Mouse (Mus musculus) G1E (cell line): ENCODE measurements at regions not wholly inside any gene's neighbourhood (a gene's known extent, or its start where the extent isn't known, plus 50 kb on each side); places are given as distances from the start of the nearest gene placed in this dataset.

Experiments used
- CTCF ChIP-seq: IDR thresholded peaks from 2 replicates; pipeline ENCODE4 v1.5.1; 2012; ENCODE audit warnings: low read depth, low read length, inconsistent platforms, mixed read lengths
- GATA1 ChIP-seq: IDR thresholded peaks from 2 replicates; pipeline ENCODE4 v1.6.1; 2012; ENCODE audit warnings: borderline replicate concordance, low read length, inconsistent platforms, mixed read lengths
- POLR2AphosphoS5 ChIP-seq: IDR thresholded peaks from 2 replicates; pipeline ENCODE4 v1.6.1; 2012; ENCODE audit warnings: low read depth, low read length, inconsistent platforms; ENCODE audit not compliant: insufficient replicate concordance
- TAL1 ChIP-seq: conservative IDR thresholded peaks from 2 replicates; pipeline ENCODE4 v1.6.1; 2012; ENCODE audit warnings: low read depth, low read length, inconsistent platforms, mixed read lengths

GRCm38 (mm10) chr3:134102151-134102738 lies 134.0 kb upstream of the Cxxc4 start:
- TF ChIP-seq CTCF (no peak), POLR2AphosphoS5 (no peak), GATA1 (no peak), TAL1 (no peak)
